Mouse (Mus musculus): ENCODE measurements at regions not wholly inside any gene's neighbourhood (a gene's known extent, or its start where the extent isn't known, plus 50 kb on each side); places are given as distances from the start of the nearest gene placed in this dataset.

- TF ChIP-seq CTCF (IDR thresholded peaks at IDR 0.05) (no peak), EP300 (IDR thresholded peaks at IDR 0.05) (no peak)
These were observed 75.7 kb upstream of the Magi3 start for GRCm38 (mm10) chr3:104295856-104296255.

Data from lung, postnatal 0 days (tissue).